Mouse (Mus musculus) cerebellum, postnatal 36 days (tissue): ENCODE results near the gene Klhl20.

Experiments used
- DNase-seq, 2 experiments: peaks; one replicate each; pipeline ENCODE4 v3.0.0; 2021 to 2022; ENCODE audit warnings: mixed read lengths in 2 of 2

Gene Klhl20

GRCm38 (mm10) chr1:161070352-161071271 is 60.7 kb downstream of the Klhl20 start, which contains the start of the genes Dars2 and Cenpl:
TSS of gene Dars2 (minus strand) at chr1:161070658.
TSS of gene Cenpl (plus strand) at chr1:161070713.
- peak; percentile 96 to 97 for DNase-seq

GRCm38 (mm10) chr1:161063351-161063750 is 68.0 kb downstream of the Klhl20 start:
- DNase-seq = no peak

GRCm38 (mm10) chr1:161057164-161057563 is 74.1 kb downstream of the Klhl20 start:
- DNase-seq = no peak

- no peak for DNase-seq
These were observed 84.3 kb downstream of the Klhl20 start for GRCm38 (mm10) chr1:161046972-161047371.

- DNase-seq = no peak
These were observed 89.9 kb downstream of the Klhl20 start for GRCm38 (mm10) chr1:161041261-161042020.

- no peak for DNase-seq
These were observed 90.5 kb downstream of the Klhl20 start for GRCm38 (mm10) chr1:161040855-161041254.

- DNase-seq = no peak
These were observed 90.9 kb downstream of the Klhl20 start for GRCm38 (mm10) chr1:161040426-161040770.

GRCm38 (mm10) chr1:161039741-161040425 is 91.4 kb downstream of the Klhl20 start:
- DNase-seq = no peak

- no peak for DNase-seq
These were observed 92.2 kb downstream of the Klhl20 start for GRCm38 (mm10) chr1:161038968-161039721.
